In genomic region chr17:74967298-74967848, GRCm38 (mm10) we compare ENCODE assay signal across 1 mouse cellular context.
A peak's percentile ranks its signal among the peaks of the same experiment; 100 is the strongest.
TF ChIP-seq lines count a peak whose summit lies in the region.

No protein-coding gene starts in this region.

TF ChIP-seq in MEL, 35 proteins besides CTCF, POLR2A, EP300 and RAD21 (continued from another document):
- TF ChIP-seq MXI1 (IDR thresholded peaks at IDR 0.05; ENCODE audit: low read depth, low read length) (no peak), MAX (IDR thresholded peaks at IDR 0.05; ENCODE audit: low read length) (peak; percentile 26; the same call in 1 of the 2 replicates), CHD2 (IDR thresholded peaks at IDR 0.05; ENCODE audit: low read length) (no peak), ZNF384 (IDR thresholded peaks at IDR 0.05; ENCODE audit: low read depth, low read length) (peak; percentile 90), ETS1 (IDR thresholded peaks at IDR 0.05; ENCODE audit: low read depth, low read length) (peak; percentile 8; the same call in 1 of the 2 replicates)
